1 mouse cellular context compared by ENCODE assay signal in genomic region chr9:58280259-58281109, GRCm38 (mm10).
TF ChIP-seq lines count a peak whose summit lies in the region.

No protein-coding gene starts in this region.

TF ChIP-seq in C2C12, 6 proteins besides CTCF, POLR2A, EP300 and RAD21:
- TF ChIP-seq USF1 (IDR thresholded peaks at IDR 0.05; ENCODE audit: low read depth), result no peak
- TF ChIP-seq MAX (IDR thresholded peaks at IDR 0.05), result no peak
- no peak for TF ChIP-seq MYOD1 (IDR thresholded peaks at IDR 0.05; ENCODE audit: control insufficient read depth, insufficient read length, low read depth)
- no peak for TF ChIP-seq FOSL1 (IDR thresholded peaks at IDR 0.05; ENCODE audit: insufficient read depth, low read length, poor library complexity, severe bottlenecking)
- no peak for TF ChIP-seq MYOG (IDR thresholded peaks at IDR 0.05; ENCODE audit: control insufficient read depth, extremely low read depth, insufficient read length)
- TF ChIP-seq CEBPB (IDR thresholded peaks at IDR 0.05; ENCODE audit: low read depth), result no peak
